Mouse (Mus musculus): ENCODE measurements around the gene Csmd2.

Csmd2 gene

GRCm38 (mm10) chr4:128239113-128239512 lies 251.5 kb downstream of the Csmd2 start:
- DNase-seq (ENCODE audit: extremely low read depth, low read depth, low spot score): no peak

- no peak for DNase-seq (ENCODE audit: extremely low read depth, low read depth, low spot score)
Measured at GRCm38 (mm10) chr4:128241075-128241853, 253.6 kb downstream of the Csmd2 start.

- no peak for DNase-seq (ENCODE audit: extremely low read depth, low read depth, low spot score)
Measured at GRCm38 (mm10) chr4:128241854-128242356, 254.2 kb downstream of the Csmd2 start.

GRCm38 (mm10) chr4:128245201-128245600 lies 257.5 kb downstream of the Csmd2 start:
- no peak for DNase-seq (ENCODE audit: extremely low read depth, low read depth, low spot score)

GRCm38 (mm10) chr4:128248676-128249075 lies 261.0 kb downstream of the Csmd2 start:
- DNase-seq (ENCODE audit: extremely low read depth, low read depth, low spot score): no peak

GRCm38 (mm10) chr4:128259211-128259610 lies 271.6 kb downstream of the Csmd2 start:
- DNase-seq (ENCODE audit: extremely low read depth, low read depth, low spot score): no peak

- DNase-seq (ENCODE audit: extremely low read depth, low read depth, low spot score): no peak
Measured at GRCm38 (mm10) chr4:128260907-128261560, 273.4 kb downstream of the Csmd2 start, which contains the start of gene Hmgb4. Gene Hmgb4 (minus strand): TSS chr4:128260957.

- DNase-seq (ENCODE audit: extremely low read depth, low read depth, low spot score): no peak
Measured at GRCm38 (mm10) chr4:128264491-128264890, 276.8 kb downstream of the Csmd2 start.

- no peak for DNase-seq (ENCODE audit: extremely low read depth, low read depth, low spot score)
Measured at GRCm38 (mm10) chr4:128265341-128265740, 277.7 kb downstream of the Csmd2 start.

GRCm38 (mm10) chr4:128269261-128269875 lies 281.7 kb downstream of the Csmd2 start:
- no peak for DNase-seq (ENCODE audit: extremely low read depth, low read depth, low spot score)

GRCm38 (mm10) chr4:128270177-128270576 lies 282.5 kb downstream of the Csmd2 start:
- DNase-seq (ENCODE audit: extremely low read depth, low read depth, low spot score): no peak

- DNase-seq (ENCODE audit: extremely low read depth, low read depth, low spot score): no peak
Measured at GRCm38 (mm10) chr4:128270931-128271330, 283.3 kb downstream of the Csmd2 start.

GRCm38 (mm10) chr4:128272501-128272900 lies 284.8 kb downstream of the Csmd2 start:
- no peak for DNase-seq (ENCODE audit: extremely low read depth, low read depth, low spot score)

- no peak for DNase-seq (ENCODE audit: extremely low read depth, low read depth, low spot score)
Measured at GRCm38 (mm10) chr4:128273146-128273545, 285.5 kb downstream of the Csmd2 start.

GRCm38 (mm10) chr4:128275116-128275515 lies 287.5 kb downstream of the Csmd2 start:
- DNase-seq (ENCODE audit: extremely low read depth, low read depth, low spot score): no peak

- DNase-seq (ENCODE audit: extremely low read depth, low read depth, low spot score): no peak
Measured at GRCm38 (mm10) chr4:128275586-128275985, 287.9 kb downstream of the Csmd2 start.

GRCm38 (mm10) chr4:128285009-128285408 lies 297.4 kb downstream of the Csmd2 start:
- DNase-seq (ENCODE audit: extremely low read depth, low read depth, low spot score): no peak

GRCm38 (mm10) chr4:128288095-128288494 lies 300.4 kb downstream of the Csmd2 start:
- no peak for DNase-seq (ENCODE audit: extremely low read depth, low read depth, low spot score)

GRCm38 (mm10) chr4:128304049-128304448 lies 316.4 kb downstream of the Csmd2 start:
- DNase-seq (ENCODE audit: extremely low read depth, low read depth, low spot score): no peak

GRCm38 (mm10) chr4:128306011-128306410 lies 318.4 kb downstream of the Csmd2 start:
- no peak for DNase-seq (ENCODE audit: extremely low read depth, low read depth, low spot score)

- no peak for DNase-seq (ENCODE audit: extremely low read depth, low read depth, low spot score)
Measured at GRCm38 (mm10) chr4:128315328-128315727, 327.7 kb downstream of the Csmd2 start.

GRCm38 (mm10) chr4:128317951-128318350 lies 330.3 kb downstream of the Csmd2 start:
- no peak for DNase-seq (ENCODE audit: extremely low read depth, low read depth, low spot score)
